Mouse (Mus musculus) CH12.LX (cell line): ENCODE measurements around the gene Srprb. TPM values are rescaled to one million over a fixed set of nuclear protein-coding genes. Genes with fewer than 3 reads are reported as not detected.

ENCODE experiments used
- DNase-seq: peaks from one replicate; pipeline ENCODE4 v3.0.0-alpha.2; 2013; ENCODE audit errors: extremely low read depth
- H3K27ac ChIP-seq: 2 replicates; pipeline ENCODE4 v1.5.1; 2012; ENCODE audit warnings: low read depth, mild to moderate bottlenecking, control low read depth, moderate library complexity; ENCODE audit not compliant: insufficient read depth
- H3K27me3 ChIP-seq: replicated peaks from 2 replicates; pipeline ENCODE3; 2012; ENCODE audit warnings: inconsistent platforms
- H3K36me3 ChIP-seq, 2 experiments: replicated peaks in 1 of 2; 2 replicates each; pipeline versions ENCODE3 to v1.6.1; 2012; ENCODE audit warnings: inconsistent platforms in 1 of 2, low read length in 1 of 2, mild to moderate bottlenecking in 1 of 2, mixed read lengths in 1 of 2, moderate library complexity in 1 of 2; ENCODE audit not compliant: control insufficient read depth in 1 of 2, insufficient read depth in 1 of 2
- H3K4me1 ChIP-seq, 2 experiments: 2 replicates each; pipeline ENCODE4 v1.6.1; 2012; ENCODE audit warnings: inconsistent platforms in 1 of 2, moderate library complexity in 1 of 2; ENCODE audit not compliant: insufficient read depth in 2 of 2, control insufficient read depth in 1 of 2
- H3K4me2 ChIP-seq: 2 replicates; pipeline ENCODE4 v1.6.1; 2012; ENCODE audit warnings: low read depth, mild to moderate bottlenecking, control low read depth; ENCODE audit not compliant: poor library complexity, insufficient read depth, severe bottlenecking
- H3K4me3 ChIP-seq, 3 experiments: fragments of 150-350 bp in 1 of 3; sonication (generic) in 1 of 3; replicated peaks in 1 of 3; 2 replicates each; pipeline versions ENCODE3 to v1.5.1; 2011 to 2012; ENCODE audit warnings: low read depth in 2 of 3, low read length in 2 of 3, mild to moderate bottlenecking in 2 of 3, moderate library complexity in 2 of 3, control low read depth in 1 of 3, improper control_type of control experiment in 1 of 3, inconsistent platforms in 1 of 3, mixed read lengths in 1 of 3; ENCODE audit not compliant: poor library complexity in 1 of 3
- H3K79me2 ChIP-seq: replicated peaks from 2 replicates; pipeline ENCODE4 v1.6.1; 2012; ENCODE audit warnings: mild to moderate bottlenecking, moderate library complexity; ENCODE audit not compliant: control insufficient read depth, poor library complexity, insufficient read depth, severe bottlenecking; ENCODE audit errors: extremely low read depth
- H3K9ac ChIP-seq: 2 replicates; pipeline ENCODE4 v1.6.1; 2012; ENCODE audit warnings: low read depth, mild to moderate bottlenecking, control low read depth, moderate library complexity; ENCODE audit not compliant: insufficient read depth
- H3K9me3 ChIP-seq: replicated peaks from 2 replicates; pipeline ENCODE3; 2012; ENCODE audit warnings: low read length, inconsistent platforms, mixed read lengths
- CHD1 ChIP-seq: IDR thresholded peaks from 2 replicates; pipeline ENCODE4 v1.6.1; 2012; ENCODE audit warnings: low read depth, low read length, improper control_type of control experiment, inconsistent platforms
- CHD2 ChIP-seq: IDR thresholded peaks from 2 replicates; pipeline ENCODE4 v1.6.1; 2011; ENCODE audit warnings: low read length, improper control_type of control experiment
- CTCF ChIP-seq, 2 experiments: IDR thresholded peaks in 1 of 2; conservative IDR thresholded peaks in 1 of 2; 2 replicates each; pipeline ENCODE4 v1.5.1; 2011 to 2012; ENCODE audit warnings: low read depth in 2 of 2, low read length in 2 of 2, improper control_type of control experiment in 1 of 2, inconsistent platforms in 1 of 2, mild to moderate bottlenecking in 1 of 2, moderate library complexity in 1 of 2
- EP300 ChIP-seq: IDR thresholded peaks from 2 replicates; pipeline ENCODE4 v1.6.1; 2011; ENCODE audit warnings: low read length, improper control_type of control experiment
- ETS1 ChIP-seq: conservative IDR thresholded peaks from 2 replicates; pipeline ENCODE4 v1.6.1; 2012; ENCODE audit warnings: low read depth, mild to moderate bottlenecking, inconsistent platforms, low read length, improper control_type of control experiment, moderate library complexity
- HCFC1 ChIP-seq: IDR thresholded peaks from 2 replicates; pipeline ENCODE4 v1.6.1; 2012; ENCODE audit warnings: low read depth, mild to moderate bottlenecking, inconsistent platforms, low read length, improper control_type of control experiment
- IRF4 ChIP-seq: IDR thresholded peaks from 2 replicates; pipeline ENCODE4 v1.6.1; 2014; ENCODE audit warnings: low read depth, mild to moderate bottlenecking, inconsistent platforms, low read length, improper control_type of control experiment
- MAX ChIP-seq: IDR thresholded peaks from 2 replicates; pipeline ENCODE4 v1.6.1; 2011; ENCODE audit warnings: low read length, improper control_type of control experiment
- MAZ ChIP-seq: IDR thresholded peaks from 2 replicates; pipeline ENCODE4 v1.6.1; 2012; ENCODE audit warnings: low read depth, mild to moderate bottlenecking, inconsistent platforms, low read length, improper control_type of control experiment, moderate library complexity
- NELFE ChIP-seq: IDR thresholded peaks from 2 replicates; pipeline ENCODE4 v1.6.1; 2011; ENCODE audit warnings: low read depth, low read length, improper control_type of control experiment
- POLR2A ChIP-seq: IDR thresholded peaks from 2 replicates; pipeline ENCODE4 v1.6.1; 2011; ENCODE audit warnings: low read depth, mild to moderate bottlenecking, improper control_type of control experiment, low read length
- RCOR1 ChIP-seq: conservative IDR thresholded peaks from 2 replicates; pipeline ENCODE4 v1.6.1; 2012; ENCODE audit warnings: low read depth, mild to moderate bottlenecking, inconsistent platforms, low read length, improper control_type of control experiment
- SIN3A ChIP-seq: IDR thresholded peaks from 2 replicates; pipeline ENCODE4 v1.6.1; 2012; ENCODE audit warnings: low read length, improper control_type of control experiment, inconsistent platforms
- SMC3 ChIP-seq: IDR thresholded peaks from 2 replicates; pipeline ENCODE4 v1.6.1; 2011; ENCODE audit warnings: low read depth, low read length, improper control_type of control experiment
- TCF12 ChIP-seq: IDR thresholded peaks from 2 replicates; pipeline ENCODE4 v1.6.1; 2014; ENCODE audit warnings: low read depth, mild to moderate bottlenecking, inconsistent platforms, low read length, improper control_type of control experiment
- UBTF ChIP-seq: IDR thresholded peaks from 2 replicates; pipeline ENCODE4 v1.6.1; 2012; ENCODE audit warnings: low read depth, mild to moderate bottlenecking, inconsistent platforms, low read length, improper control_type of control experiment, moderate library complexity
- USF1 ChIP-seq: IDR thresholded peaks from 2 replicates; pipeline ENCODE4 v1.6.1; 2014; ENCODE audit warnings: low read depth, mild to moderate bottlenecking, inconsistent platforms, low read length, improper control_type of control experiment
- USF2 ChIP-seq: conservative IDR thresholded peaks from 2 replicates; pipeline ENCODE4 v1.6.1; 2011; ENCODE audit warnings: low read depth, low read length, improper control_type of control experiment
- ZMIZ1 ChIP-seq: IDR thresholded peaks from 2 replicates; pipeline ENCODE4 v1.6.1; 2012; ENCODE audit warnings: low read depth, mild to moderate bottlenecking, inconsistent platforms, low read length, improper control_type of control experiment
- ZNF384 ChIP-seq: IDR thresholded peaks from 2 replicates; pipeline ENCODE4 v1.6.1; 2012; ENCODE audit warnings: low read depth, low read length, improper control_type of control experiment, inconsistent platforms
- dilution Hi-C: fragments of 300-500 bp; cut with MboI; formaldehyde crosslinking; loops from 2 replicates; pipeline ENCODE4 v1.14.3; 2020; ENCODE audit warnings: low sequenced_read_pairs; ENCODE audit not compliant: extremely low pct_unique_long_range_greater_than_20kb, extremely low pct_ligation_motif_present
- in situ Hi-C: fragments of 300-500 bp; cut with MboI; formaldehyde crosslinking; loops from 3 replicates; pipeline ENCODE4 v1.14.3; 2019; ENCODE audit warnings: low sequenced_read_pairs, low pct_ligation_motif_present, low pct_unique_long_range_greater_than_20kb, mixed read lengths
- polyA plus RNA-seq: library from polyadenylated mRNA; unstranded; fragments of >175 nt; gene quantifications from 2 replicates; pipeline ENCODE4 v1.2.1, GENCODE M21; 2012; ENCODE audit warnings: low read depth; ENCODE audit not compliant: insufficient read length
- total RNA-seq, 2 experiments: library from RNA; depleted of rRNA; stranded (reverse); fragments of 300-350 nt in 1 of 2; fragments of >200 nt in 1 of 2; gene quantifications; 2 replicates each; pipeline ENCODE4 v1.2.3; 2012 to 2014

Srprb gene
- total and polyA plus RNA-seq, 3 experiments = 39.5 to 67.2 (median 59.7) TPM

GRCm38 (mm10) chr9:103143881-103144280 is 58.1 kb downstream of the Srprb start:
- H3K9ac ChIP-seq = no peak overlapping the region
- dilution Hi-C loops = no loop called here
- no peaks in the 10 kb centered on the region for H3K79me2 ChIP-seq
- no peaks in the 10 kb centered on the region for H3K27me3 ChIP-seq
- H3K4me2 ChIP-seq = no peak overlapping the region
- no peak for DNase-seq
- H3K4me3 ChIP-seq = no peak overlapping the region
- in situ Hi-C loops = no loop called here
- H3K9me3 ChIP-seq = no peaks in the 10 kb centered on the region
- H3K27ac ChIP-seq = no peak overlapping the region
- H3K36me3 ChIP-seq = no peaks in the 10 kb centered on the region
- H3K4me1 ChIP-seq = peaks cover 39 to 85% of the 10 kb centered on the region in 2 experiments
- no peak for TF ChIP-seq CHD1
- TF ChIP-seq MAX = no peak
- TF ChIP-seq CHD2 = no peak
- TF ChIP-seq ZMIZ1 = no peak
- TF ChIP-seq SIN3A = no peak
- TF ChIP-seq ETS1 = no peak
- no peak for TF ChIP-seq HCFC1
- no peak for TF ChIP-seq USF2
- TF ChIP-seq SMC3 = no peak
- no peak for TF ChIP-seq EP300
- TF ChIP-seq USF1 = no peak
- no peak for TF ChIP-seq POLR2A
- TF ChIP-seq ZNF384 = no peak
- TF ChIP-seq MAZ = no peak
- TF ChIP-seq RCOR1 = no peak
- TF ChIP-seq NELFE = no peak
- TF ChIP-seq TCF12 = no peak
- TF ChIP-seq UBTF = no peak
- no peak for TF ChIP-seq CTCF (conservative IDR thresholded peaks at IDR 0.05 in 1 of 2, IDR thresholded peaks at IDR 0.05 in 1 of 2; ENCODE audit: low read depth in 2 of 2, low read length in 2 of 2)

GRCm38 (mm10) chr9:103141266-103141665 is 60.7 kb downstream of the Srprb start:
- no peaks in the 10 kb centered on the region for H3K79me2 ChIP-seq
- dilution Hi-C loops (no loop called here), in situ Hi-C loops (no loop called here)
- H3K4me2 ChIP-seq = no peak overlapping the region
- no peak overlapping the region for H3K4me3 ChIP-seq
- no peaks in the 10 kb centered on the region for H3K27me3 ChIP-seq
- no peak for DNase-seq
- no peaks in the 10 kb centered on the region for H3K36me3 ChIP-seq
- H3K27ac ChIP-seq = no peak overlapping the region
- no peaks in the 10 kb centered on the region for H3K9me3 ChIP-seq
- H3K4me1 ChIP-seq = peaks cover 31 to 77% of the 10 kb centered on the region in 2 experiments
- H3K9ac ChIP-seq = no peak overlapping the region
- TF ChIP-seq SMC3 (no peak), POLR2A (no peak), IRF4 (no peak), UBTF (no peak)
